Mouse (Mus musculus): ENCODE measurements at regions not wholly inside any gene's neighbourhood (a gene's known extent, or its start where the extent isn't known, plus 50 kb on each side); places are given as distances from the start of the nearest gene placed in this dataset.
"Not testable (repeated sequence)": the region's sequence is repeated elsewhere in the genome, so short reads cannot be mapped to it uniquely, and the experiment has no call there.

- not testable (repeated sequence) for H3K27me3 ChIP-seq (ENCODE audit: insufficient read depth, low read length); ATAC-seq; H3K4me2 ChIP-seq (ENCODE audit: low read depth); H3K9me3 ChIP-seq (ENCODE audit: low read length); H3K4me3 ChIP-seq (ENCODE audit: low read depth, low read length); H3K9ac ChIP-seq; H3K36me3 ChIP-seq (ENCODE audit: insufficient read depth); H3K4me1 ChIP-seq (ENCODE audit: insufficient read depth); DNase-seq; H3K27ac ChIP-seq (ENCODE audit: low read depth, low read length)
- WGBS, result 72% methylated on average over 3 of the region's 5 CpGs
These were observed 256.5 kb upstream of the Olfr161 start for GRCm38 (mm10) chr16:3334355-3334754.

DNA sequence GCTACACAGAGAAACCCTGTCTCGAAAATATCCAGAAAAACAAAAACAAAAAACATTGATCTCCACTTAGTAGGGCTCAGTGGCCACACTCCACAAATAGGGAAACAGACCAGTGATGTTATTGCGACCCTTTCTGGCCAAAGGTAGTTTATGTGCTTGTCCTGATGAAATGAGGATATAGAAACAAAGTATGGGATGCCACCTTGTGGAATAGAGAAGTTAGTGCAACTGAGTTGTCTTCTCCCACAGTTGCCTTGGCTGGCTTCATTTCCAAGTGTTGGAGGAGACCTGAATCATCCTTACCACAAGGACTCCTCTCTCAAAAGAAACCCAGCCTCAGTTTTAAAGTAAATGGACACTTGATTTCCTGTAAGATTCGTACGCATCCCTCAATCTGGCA is 247.5 kb upstream of the Olfr161 start:
- 31% methylated on average over 4 of the region's 4 CpGs for WGBS
- not testable (repeated sequence) for H3K36me3 ChIP-seq (ENCODE audit: insufficient read depth); H3K27me3 ChIP-seq (ENCODE audit: insufficient read depth, low read length); ATAC-seq; H3K9me3 ChIP-seq (ENCODE audit: low read length); H3K4me3 ChIP-seq (ENCODE audit: low read depth, low read length); H3K27ac ChIP-seq (ENCODE audit: low read depth, low read length); H3K4me2 ChIP-seq (ENCODE audit: low read depth); H3K9ac ChIP-seq; DNase-seq; H3K4me1 ChIP-seq (ENCODE audit: insufficient read depth)

DNA sequence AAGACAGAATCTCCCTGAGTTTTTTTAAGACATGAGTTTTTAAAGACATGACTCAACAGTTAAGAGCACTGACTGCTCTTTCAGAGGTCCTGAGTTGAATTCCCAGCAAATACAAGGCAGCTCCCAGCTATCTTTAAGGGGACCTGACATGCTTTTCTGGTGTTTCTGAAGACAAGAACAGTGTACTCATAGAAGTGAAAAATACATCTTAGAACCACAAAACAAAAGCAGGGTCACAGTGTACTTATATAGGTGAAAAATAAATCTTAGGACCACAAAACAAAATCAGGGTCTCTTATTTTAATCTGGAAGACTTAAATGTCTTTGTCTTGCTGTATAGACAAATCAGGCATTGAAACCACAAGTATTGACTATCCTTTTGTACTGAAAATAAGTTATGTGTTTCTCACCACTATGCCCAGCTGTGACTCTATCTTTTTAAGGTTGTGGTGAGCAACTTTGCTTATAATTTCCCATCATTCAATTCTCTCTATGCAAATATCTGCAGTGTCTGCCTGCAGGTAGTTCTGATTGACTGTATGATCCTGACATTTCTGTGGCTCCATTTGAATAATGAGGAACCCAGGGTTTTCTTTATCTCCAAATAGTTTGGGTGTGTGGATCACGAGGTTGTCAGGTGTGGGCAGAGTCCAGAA is 246.0 kb upstream of the Olfr161 start:
- not testable (repeated sequence) for ATAC-seq; H3K9ac ChIP-seq; H3K4me1 ChIP-seq (ENCODE audit: insufficient read depth); DNase-seq; H3K27me3 ChIP-seq (ENCODE audit: insufficient read depth, low read length); H3K9me3 ChIP-seq (ENCODE audit: low read length); H3K4me2 ChIP-seq (ENCODE audit: low read depth); H3K36me3 ChIP-seq (ENCODE audit: insufficient read depth); H3K4me3 ChIP-seq (ENCODE audit: low read depth, low read length); H3K27ac ChIP-seq (ENCODE audit: low read depth, low read length)
- no CpG with 5 or more reads among the region's 1 CpGs for WGBS

DNA sequence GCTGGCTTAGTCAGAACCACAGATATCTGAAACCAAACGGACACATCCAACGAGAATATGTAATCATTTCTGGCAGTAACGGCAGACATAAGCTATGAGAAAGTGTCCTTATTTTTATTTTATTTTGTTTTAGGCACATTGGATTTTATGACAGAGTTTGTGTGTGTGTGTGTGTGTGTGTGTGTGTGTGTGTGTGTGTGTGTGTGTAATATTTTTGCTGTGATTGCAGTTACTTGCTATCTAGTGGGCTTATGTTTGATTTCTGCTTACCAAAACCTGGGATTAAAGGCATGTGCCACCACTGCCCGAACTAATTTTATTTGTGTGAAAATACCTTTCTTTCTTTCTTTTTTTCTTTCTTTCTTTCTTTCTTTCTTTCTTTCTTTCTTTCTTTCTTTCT is 241.5 kb upstream of the Olfr161 start:
- H3K27ac ChIP-seq (ENCODE audit: low read depth, low read length); H3K4me2 ChIP-seq (ENCODE audit: low read depth); H3K9me3 ChIP-seq (ENCODE audit: low read length); ATAC-seq; H3K36me3 ChIP-seq (ENCODE audit: insufficient read depth); H3K27me3 ChIP-seq (ENCODE audit: insufficient read depth, low read length); DNase-seq; H3K4me3 ChIP-seq (ENCODE audit: low read depth, low read length); H3K9ac ChIP-seq; H3K4me1 ChIP-seq (ENCODE audit: insufficient read depth): not testable (repeated sequence)
- 82% methylated on average over 1 of the region's 4 CpGs for WGBS

- not testable (repeated sequence) for H3K27ac ChIP-seq (ENCODE audit: low read depth, low read length); H3K36me3 ChIP-seq (ENCODE audit: insufficient read depth); H3K4me3 ChIP-seq (ENCODE audit: low read depth, low read length); H3K27me3 ChIP-seq (ENCODE audit: insufficient read depth, low read length); H3K9ac ChIP-seq; DNase-seq; H3K9me3 ChIP-seq (ENCODE audit: low read length); H3K4me1 ChIP-seq (ENCODE audit: insufficient read depth); ATAC-seq; H3K4me2 ChIP-seq (ENCODE audit: low read depth)
- 59% methylated on average over 2 of the region's 4 CpGs for WGBS
These were observed 240.8 kb upstream of the Olfr161 start for GRCm38 (mm10) chr16:3349850-3350547.

DNA sequence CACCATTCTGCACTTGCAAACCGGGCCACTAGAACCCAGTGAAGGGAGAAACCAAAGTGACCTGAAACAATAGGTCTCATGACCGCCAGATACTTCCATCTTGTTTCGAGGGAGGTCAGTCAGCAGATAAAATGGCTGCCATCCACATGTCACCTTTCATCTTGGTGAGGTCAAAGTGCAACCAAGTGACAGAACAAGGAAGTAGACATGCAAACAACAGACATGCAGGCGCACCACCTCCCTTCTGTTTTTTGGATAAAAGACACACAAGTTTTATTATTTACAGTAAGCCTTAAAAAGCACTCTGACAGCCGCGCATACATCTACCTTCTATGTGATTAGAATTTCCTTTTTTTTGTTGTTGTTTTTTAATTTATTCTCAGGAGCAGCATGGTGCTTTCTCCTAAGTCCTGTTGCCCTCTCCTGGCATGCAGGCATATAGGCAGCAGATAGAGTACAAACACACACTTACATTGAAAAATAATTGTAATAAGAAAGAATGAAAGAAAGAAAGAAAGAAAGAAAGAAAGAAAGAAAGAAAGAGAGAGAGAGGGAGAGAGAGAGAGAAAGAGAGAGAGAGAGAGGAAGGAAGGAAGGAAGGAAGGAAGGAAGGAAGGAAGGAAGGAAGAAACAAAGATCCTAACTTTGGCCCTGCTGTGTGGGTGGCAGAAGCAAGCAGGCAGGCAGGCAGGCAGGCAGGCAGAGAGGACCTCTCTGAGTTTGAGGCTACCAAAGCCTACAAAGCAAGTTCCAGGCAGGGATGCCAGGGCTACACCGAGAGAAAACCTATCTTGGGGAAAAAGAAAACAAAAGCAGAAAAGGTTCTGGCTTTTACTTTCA is 240.0 kb upstream of the Olfr161 start:
- 76% methylated on average over 6 of the region's 7 CpGs for WGBS
- H3K4me3 ChIP-seq (ENCODE audit: low read depth, low read length); H3K4me2 ChIP-seq (ENCODE audit: low read depth); H3K4me1 ChIP-seq (ENCODE audit: insufficient read depth); H3K27ac ChIP-seq (ENCODE audit: low read depth, low read length); H3K27me3 ChIP-seq (ENCODE audit: insufficient read depth, low read length); H3K36me3 ChIP-seq (ENCODE audit: insufficient read depth); H3K9ac ChIP-seq; H3K9me3 ChIP-seq (ENCODE audit: low read length): not testable (repeated sequence)
- ATAC-seq, result peak; percentile 61; the same call in 1 of the 2 replicates
- DNase-seq, result peak; percentile 0

DNA sequence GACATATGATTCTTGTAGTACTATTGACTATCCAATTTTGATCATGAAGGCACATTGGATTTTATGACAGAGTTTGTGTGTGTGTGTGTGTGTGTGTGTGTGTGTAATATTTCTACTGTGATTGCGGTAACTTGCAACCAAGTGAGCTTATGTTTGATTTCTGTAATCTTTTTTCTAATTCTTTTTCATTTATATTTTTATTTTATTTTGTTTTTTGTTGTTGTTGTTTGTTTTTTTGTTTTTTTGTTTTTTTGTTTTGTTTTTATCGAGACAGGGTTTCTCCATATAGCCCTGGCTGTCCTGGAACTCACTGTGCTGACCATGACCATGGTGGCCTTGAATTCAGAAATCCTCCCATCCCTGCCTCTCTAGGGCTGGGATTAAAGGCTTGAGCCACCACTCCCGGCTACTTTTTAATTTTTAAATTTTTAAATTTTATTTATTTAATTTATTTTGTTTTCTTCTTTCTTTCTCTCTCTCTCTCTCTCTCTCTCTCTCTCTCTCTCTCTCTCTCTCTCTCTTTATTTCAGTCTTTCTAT is 239.3 kb upstream of the Olfr161 start:
- H3K27ac ChIP-seq (ENCODE audit: low read depth, low read length); H3K4me1 ChIP-seq (ENCODE audit: insufficient read depth); H3K36me3 ChIP-seq (ENCODE audit: insufficient read depth); H3K9ac ChIP-seq; DNase-seq; H3K27me3 ChIP-seq (ENCODE audit: insufficient read depth, low read length); H3K4me3 ChIP-seq (ENCODE audit: low read depth, low read length); H3K4me2 ChIP-seq (ENCODE audit: low read depth); H3K9me3 ChIP-seq (ENCODE audit: low read length): not testable (repeated sequence)
- 80% methylated on average over 3 of the region's 3 CpGs for whole genome bisulfite sequencing
- peak; percentile 48; the same call in 1 of the 2 replicates for ATAC-seq
